Comparison of ENCODE assay signal across 12 mouse cellular contexts in the genomic region with DNA sequence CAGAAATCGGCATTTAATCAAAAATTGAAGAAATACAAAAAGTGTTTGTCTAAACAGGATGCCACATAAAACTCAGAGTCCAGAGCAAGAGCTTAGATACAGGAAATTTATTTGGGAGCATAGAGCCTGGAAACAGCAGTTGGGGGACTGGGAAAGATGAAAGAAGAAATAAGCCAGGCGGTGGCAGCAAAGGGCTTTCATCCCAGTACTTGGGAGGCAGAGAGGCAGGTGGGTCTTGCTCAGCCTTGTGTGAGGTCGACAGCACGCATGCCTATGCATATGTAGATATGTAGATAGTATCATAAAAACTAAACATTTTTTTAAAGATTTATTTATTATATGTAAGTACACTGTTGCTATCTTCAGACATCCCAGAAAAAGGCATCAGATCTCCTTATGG. TPM values are rescaled to one million over a fixed set of nuclear protein-coding genes. Genes with fewer than 3 reads are reported as not detected.
A peak's percentile ranks its signal among the peaks of the same experiment; 100 is the strongest.
DNase-seq lines count a peak whose midpoint lies in the region; ATAC-seq and TF ChIP-seq lines count a peak whose summit lies in the region.
"Had no signal": no experiment of that assay in that cellular context is flagged by ENCODE, and none has a peak within 500 bp of the region (broad histone marks: within the 10 kb centered on the region; RNA-seq: fewer than 3 reads in every experiment).

No protein-coding gene starts in this region.

- 37% methylated on average over 4 of the region's 4 CpGs for WGBS in spleen, adult 2 months

- H3K36me3 ChIP-seq in spleen, adult 2 months (ENCODE audit: control insufficient read depth, insufficient read depth, low read length), result peaks cover 43% of the 10 kb centered on the region
- H3K36me3 ChIP-seq: neural tube, embryonic 12.5 days had no signal

- H3K27ac ChIP-seq in spleen, adult 2 months (ENCODE audit: insufficient read depth, low read length), result no peak overlapping the region
- H3K27ac ChIP-seq: heart, embryonic 15.5 days; neural tube, embryonic 12.5 days had no signal

- TF ChIP-seq POLR2A in spleen, adult 2 months (IDR thresholded peaks at IDR 0.05; ENCODE audit: low read depth, low read length), result no peak

- H3K27me3 ChIP-seq in spleen, adult 2 months (ENCODE audit: control insufficient read depth, insufficient read depth, low read length), result no peaks in the 10 kb centered on the region
- H3K27me3 ChIP-seq: heart, embryonic 15.5 days; neural tube, embryonic 12.5 days had no signal

- DNase-seq in adrenal gland, postnatal 14 days, result peak; percentile 26
- no peak for DNase-seq in adrenal gland, postnatal 25 days
- DNase-seq in kidney, postnatal 4 days, result peak; percentile 40 to 44
- no peak for DNase-seq in kidney, postnatal 25 days
- peak in 1 of 2 experiments; percentile 33 for DNase-seq in spleen, adult 2 months (ENCODE audit: low read depth in 1 of 2, low spot score in 2 of 2)
- DNase-seq in spleen, adult 12 weeks (ENCODE audit: low spot score), result no peak
- DNase-seq in heart, adult 8-10 months (ENCODE audit: low spot score), result no peak
- DNase-seq: cerebellum, adult 11 months had no signal

- ATAC-seq in inflammation-experienced regulatory T-cells, adult 6 months, result no peak

- peak; percentile 29; the same call in 1 of the 2 replicates for TF ChIP-seq CTCF in spleen, adult 2 months (IDR thresholded peaks at IDR 0.05; ENCODE audit: extremely low read depth, insufficient read depth, insufficient read length, insufficient replicate concordance)

- no peak overlapping the region for H3K4me3 ChIP-seq in spleen, adult 2 months (ENCODE audit: extremely low read depth, insufficient read depth, insufficient read length)
- H3K4me3 ChIP-seq: heart, embryonic 15.5 days; neural tube, embryonic 12.5 days had no signal

- peaks cover 16% of the 10 kb centered on the region; the same call in 1 of the 2 replicates for H3K4me1 ChIP-seq in spleen, adult 2 months (ENCODE audit: control insufficient read depth, insufficient read depth, insufficient read length)
- H3K4me1 ChIP-seq: neural tube, embryonic 12.5 days had no signal

RNA-seq across cellular contexts. Expression of a gene that starts 7.0 kb away (rescaled TPM):
- total RNA-seq in adrenal gland, postnatal 14 days (2021), result 26.4 and 49.8 TPM in 2 replicates
- total RNA-seq in adrenal gland, postnatal 25 days (2021), result 18.0 and 26.1 TPM in 2 replicates
- 120 and 145 TPM in 2 replicates for polyA plus RNA-seq in spleen, adult 2 months (2012; rRNA removed)
- 100 to 1,000 TPM; 383 to 537 (median 471) TPM for polyA plus RNA-seq in inflammation-experienced regulatory T-cells, adult 6 months (2017; shearing (Covaris generic))
- 10 to 100 TPM; 20.5 to 23.6 (median 21.5) TPM for total RNA-seq in heart, adult 8-10 months (2022)

RNA-seq across cellular contexts. Expression of a gene that starts 41.2 kb away (rescaled TPM):
- not detected in 2 replicates for total RNA-seq in adrenal gland, postnatal 14 days (2021)
- not detected in 2 replicates for total RNA-seq in adrenal gland, postnatal 25 days (2021)
- not detected in 2 replicates for polyA plus RNA-seq in spleen, adult 2 months (2012; rRNA removed)
- not detected for polyA plus RNA-seq in inflammation-experienced regulatory T-cells, adult 6 months (2017; shearing (Covaris generic))
- total RNA-seq in heart, adult 8-10 months (2022), result not detected
- polyA plus RNA-seq: heart, embryonic 15.5 days; limb, embryonic 11.5 days; neural tube, embryonic 12.5 days had no signal

RNA-seq across cellular contexts. Expression of a gene that starts 49.0 kb away (rescaled TPM):
- 31.9 and 33.5 TPM in 2 replicates for total RNA-seq in adrenal gland, postnatal 14 days (2021)
- total RNA-seq in adrenal gland, postnatal 25 days (2021), result 45.8 and 49.1 TPM in 2 replicates
- 5.3 and 5.4 TPM in 2 replicates for polyA plus RNA-seq in spleen, adult 2 months (2012; rRNA removed)
- under 1 TPM in 1 of 3 experiments, not detected in 2; 0.17 TPM for polyA plus RNA-seq in inflammation-experienced regulatory T-cells, adult 6 months (2017; shearing (Covaris generic))
- 10 to 100 TPM in 1 of 4 experiments, 1 to 10 TPM in 3; 8.7 to 11.1 (median 8.9) TPM for total RNA-seq in heart, adult 8-10 months (2022)

Comparison
In these comparisons a context has a peak if more than half of its experiments do, and no peak if none do; other contexts are left out.
1. DNase-seq: peak in adrenal gland, postnatal 14 days (single experiment) and kidney, postnatal 4 days (2 of 2); none in adrenal gland, postnatal 25 days (single experiment), kidney, postnatal 25 days (0 of 2), spleen, adult 12 weeks (single experiment) and heart, adult 8-10 months (single experiment).